Mouse (Mus musculus) MEL (cell line): ENCODE measurements around the gene Chrng. TPM values are rescaled to one million over a fixed set of nuclear protein-coding genes. Genes with fewer than 3 reads are reported as not detected.

Experiments
- DNase-seq: peaks from one replicate; pipeline ENCODE4 v3.0.0; 2011; ENCODE audit warnings: low read depth, low spot score
- H3K27ac ChIP-seq: 2 replicates; pipeline ENCODE4 v1.5.1; 2012; ENCODE audit warnings: low read depth, mild to moderate bottlenecking, control low read depth, low read length, moderate library complexity; ENCODE audit not compliant: control insufficient read depth
- H3K27me3 ChIP-seq, 2 experiments: fragments of 150-350 bp in 1 of 2; sonication (generic) in 1 of 2; 2 replicates each; pipeline ENCODE4 v1.6.1; 2012; ENCODE audit warnings: low read length in 2 of 2, mild to moderate bottlenecking in 2 of 2, improper control_type of control experiment in 1 of 2, moderate library complexity in 1 of 2; ENCODE audit not compliant: insufficient read depth in 2 of 2, control insufficient read depth in 1 of 2
- H3K36me3 ChIP-seq, 2 experiments: 2 replicates each; pipeline ENCODE4 v1.6.1; 2012 to 2014; ENCODE audit warnings: low read length in 2 of 2, improper control_type of control experiment in 1 of 2, inconsistent platforms in 1 of 2, mild to moderate bottlenecking in 1 of 2; ENCODE audit not compliant: insufficient read depth in 2 of 2, control insufficient read depth in 1 of 2
- H3K4me1 ChIP-seq, 2 experiments: fragments of 150-350 bp in 1 of 2; sonication (generic) in 1 of 2; 2 replicates each; pipeline ENCODE4 v1.6.1; 2012; ENCODE audit warnings: low read length in 2 of 2, improper control_type of control experiment in 1 of 2, mild to moderate bottlenecking in 1 of 2; ENCODE audit not compliant: insufficient read depth in 2 of 2, control insufficient read depth in 1 of 2
- H3K4me3 ChIP-seq, 2 experiments: fragments of 150-350 bp in 1 of 2; sonication (generic) in 1 of 2; 2 replicates each; pipeline ENCODE4 v1.5.1; 2012; ENCODE audit warnings: low read depth in 2 of 2, low read length in 2 of 2, mild to moderate bottlenecking in 2 of 2, moderate library complexity in 2 of 2, control low read depth in 1 of 2, improper control_type of control experiment in 1 of 2; ENCODE audit not compliant: control insufficient read depth in 1 of 2, insufficient read depth in 1 of 2
- H3K79me2 ChIP-seq: 2 replicates; pipeline ENCODE4 v1.6.1; 2012; ENCODE audit warnings: mild to moderate bottlenecking, low read length, moderate library complexity; ENCODE audit not compliant: control insufficient read depth, poor library complexity, insufficient read depth
- H3K9ac ChIP-seq: 2 replicates; pipeline ENCODE4 v1.6.1; 2012; ENCODE audit warnings: low read depth, mild to moderate bottlenecking, control low read depth, low read length, moderate library complexity; ENCODE audit not compliant: control insufficient read depth, poor library complexity, severe bottlenecking
- H3K9me3 ChIP-seq: fragments of 150-350 bp; sonication (generic); replicated peaks from 2 replicates; pipeline ENCODE4 v1.6.1; 2012; ENCODE audit warnings: mild to moderate bottlenecking, low read length, improper control_type of control experiment, moderate library complexity; ENCODE audit not compliant: insufficient read depth
- BHLHE40 ChIP-seq: IDR thresholded peaks from 2 replicates; pipeline ENCODE4 v1.6.1; 2012; ENCODE audit warnings: low read depth, mild to moderate bottlenecking, inconsistent platforms, low read length, improper control_type of control experiment, borderline replicate concordance
- CHD1 ChIP-seq: IDR thresholded peaks from 2 replicates; pipeline ENCODE4 v1.6.1; 2012; ENCODE audit warnings: low read depth, mild to moderate bottlenecking, inconsistent platforms, low read length, improper control_type of control experiment
- EP300 ChIP-seq, 2 experiments: IDR thresholded peaks; 2 replicates each; pipeline ENCODE4 v1.6.1; 2011; ENCODE audit warnings: improper control_type of control experiment in 2 of 2, low read length in 2 of 2, low read depth in 1 of 2, mild to moderate bottlenecking in 1 of 2
- ETS1 ChIP-seq: IDR thresholded peaks from 2 replicates; pipeline ENCODE4 v1.6.1; 2012; ENCODE audit warnings: low read depth, mild to moderate bottlenecking, inconsistent platforms, low read length, improper control_type of control experiment, moderate library complexity
- GABPA ChIP-seq: IDR thresholded peaks from 2 replicates; pipeline ENCODE4 v1.6.1; 2012; ENCODE audit warnings: low read depth, mild to moderate bottlenecking, inconsistent platforms, low read length, improper control_type of control experiment, moderate library complexity
- KAT2A ChIP-seq: conservative IDR thresholded peaks from 2 replicates; pipeline ENCODE4 v1.6.1; 2012; ENCODE audit warnings: low read depth, low read length, improper control_type of control experiment, inconsistent platforms
- MEF2A ChIP-seq: IDR thresholded peaks from 2 replicates; pipeline ENCODE4 v1.6.1; 2014; ENCODE audit warnings: low read depth, mild to moderate bottlenecking, inconsistent platforms, low read length, improper control_type of control experiment; ENCODE audit not compliant: poor library complexity, insufficient replicate concordance, severe bottlenecking; ENCODE audit errors: extremely low read depth
- MXI1 ChIP-seq: IDR thresholded peaks from 2 replicates; pipeline ENCODE4 v1.6.1; 2011; ENCODE audit warnings: mild to moderate bottlenecking, low read depth, low read length, improper control_type of control experiment
- MYB ChIP-seq: IDR thresholded peaks from 2 replicates; pipeline ENCODE4 v1.6.1; 2011; ENCODE audit warnings: mild to moderate bottlenecking, low read depth, low read length, improper control_type of control experiment
- NELFE ChIP-seq: IDR thresholded peaks from 2 replicates; pipeline ENCODE4 v1.6.1; 2011; ENCODE audit warnings: low read depth, low read length, improper control_type of control experiment
- POLR2AphosphoS5 ChIP-seq: IDR thresholded peaks from 2 replicates; pipeline ENCODE4 v1.6.1; 2012; ENCODE audit warnings: low read depth, borderline replicate concordance, mild to moderate bottlenecking, inconsistent platforms, low read length, moderate library complexity, mixed read lengths
- RAD21 ChIP-seq: IDR thresholded peaks from 2 replicates; pipeline ENCODE4 v1.6.1; 2011; ENCODE audit warnings: mild to moderate bottlenecking, low read depth, low read length, improper control_type of control experiment
- SIN3A ChIP-seq: IDR thresholded peaks from 2 replicates; pipeline ENCODE4 v1.6.1; 2012; ENCODE audit warnings: low read length, improper control_type of control experiment, inconsistent platforms
- TAL1 ChIP-seq: IDR thresholded peaks from 2 replicates; pipeline ENCODE4 v1.6.1; 2012; ENCODE audit warnings: mild to moderate bottlenecking, inconsistent platforms, low read length, moderate library complexity, mixed read lengths
- TBP ChIP-seq: IDR thresholded peaks from 2 replicates; pipeline ENCODE4 v1.8.0; 2011; ENCODE audit warnings: low read depth, low read length, improper control_type of control experiment
- USF2 ChIP-seq, 2 experiments: IDR thresholded peaks; 2 replicates each; pipeline ENCODE4 v1.6.1; 2011 to 2012; ENCODE audit warnings: improper control_type of control experiment in 2 of 2, low read length in 2 of 2, borderline replicate concordance in 1 of 2, inconsistent platforms in 1 of 2, low read depth in 1 of 2, mild to moderate bottlenecking in 1 of 2; ENCODE audit not compliant: insufficient read depth in 1 of 2
- ZC3H11A ChIP-seq: IDR thresholded peaks from 2 replicates; pipeline ENCODE4 v1.6.1; 2012; ENCODE audit warnings: low read depth, mild to moderate bottlenecking, inconsistent platforms, low read length, improper control_type of control experiment
- polyA plus RNA-seq, 2 experiments: library from polyadenylated mRNA; stranded (reverse) in 1 of 2; unstranded in 1 of 2; fragments of >175 nt in 1 of 2; fragments of >200 nt in 1 of 2; gene quantifications; 2 replicates each; pipeline versions ENCODE4 v1.2.1 to v1.2.4; 2012; ENCODE audit warnings: low replicate concordance in 2 of 2, low read depth in 1 of 2; ENCODE audit not compliant: insufficient read length in 2 of 2, insufficient read depth in 1 of 2, missing spikeins in 1 of 2
- total RNA-seq: library from RNA; depleted of rRNA; stranded (reverse); fragments of 300-350 nt; gene quantifications from 2 replicates; pipeline ENCODE4 v1.2.3, GENCODE M21; 2012

Gene Chrng
- total and polyA plus RNA-seq, 3 experiments = not detected

- TF ChIP-seq POLR2AphosphoS5 = no peak
- peak; percentile 43; the same call in 1 of the 2 replicates for TF ChIP-seq BHLHE40
- no peak for TF ChIP-seq TAL1
- TF ChIP-seq MEF2A = no peak
- TF ChIP-seq TBP = no peak
- no peak for TF ChIP-seq MYB
- peak; percentile 69 for TF ChIP-seq ETS1
- no peak for TF ChIP-seq USF2 (IDR thresholded peaks at IDR 0.05; ENCODE audit: borderline replicate concordance in 1 of 2, insufficient read depth in 1 of 2, low read depth in 1 of 2, low read length in 2 of 2)
- no peak for TF ChIP-seq SIN3A
These were observed 23.6 kb upstream of the Chrng start (continued) for GRCm38 (mm10) chr1:87180896-87181295.

- Histone ChIP-seq H3K4me3 (no peak within 1 kb of the TSS), H3K9me3 (no peaks in the 10 kb centered on the region), H3K27ac (no peak within 1 kb of the TSS), H3K36me3 (peaks cover 0 to 14% of the 10 kb centered on the region in 2 experiments; a peak in 2 of 4 replicates), H3K27me3 (peaks cover 0 to 2% of the 10 kb centered on the region in 2 experiments; a peak in 1 of 4 replicates), H3K79me2 (no peaks in the 10 kb centered on the region), H3K9ac (no peak within 1 kb of the TSS), H3K4me1 (peaks cover 2 to 21% of the 10 kb centered on the region in 2 experiments; a peak in 3 of 4 replicates)
- DNase-seq = no peak
- TF ChIP-seq ZC3H11A (no peak), NELFE (no peak), TAL1 (no peak), RAD21 (no peak), MXI1 (no peak), EP300 (IDR thresholded peaks at IDR 0.05; ENCODE audit: low read depth in 1 of 2, low read length in 2 of 2) (no peak), GABPA (no peak), CHD1 (no peak), KAT2A (no peak)
These were observed 21.4 kb upstream of the Chrng start, which contains the start of gene Prss56 for GRCm38 (mm10) chr1:87183013-87183412. TSS of gene Prss56 (plus strand) at chr1:87183313.
